Mouse (Mus musculus) frontal cortex, postnatal 25 days (tissue): ENCODE measurements around the gene Gm765.
A peak's percentile ranks its signal among the peaks of the same experiment; 100 is the strongest.

Source experiments
- DNase-seq, 2 experiments: peaks; one replicate each; pipeline ENCODE4 v3.0.0; 2022; ENCODE audit warnings: low spot score in 2 of 2

The Gm765 gene

DNA sequence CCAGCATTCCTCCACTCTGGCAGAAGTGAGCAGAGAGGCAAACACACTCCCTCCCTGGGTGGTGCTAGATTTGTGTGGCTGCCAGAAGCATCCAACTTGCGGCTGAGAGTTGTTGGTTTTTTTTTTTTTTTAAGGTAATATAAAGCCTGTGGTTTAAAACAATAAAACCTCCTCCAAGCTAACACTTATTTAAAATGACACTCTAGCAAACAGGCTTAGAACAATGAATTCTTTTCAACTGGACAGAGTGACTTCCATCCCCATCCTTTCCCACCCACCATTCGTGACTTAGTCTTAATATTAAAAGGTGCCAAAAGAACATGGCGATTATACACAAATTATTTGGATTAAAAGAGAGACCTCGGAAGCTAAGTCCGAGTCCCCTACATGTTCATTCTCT is at the start of gene Gm765:
Gene Gm765 (minus strand): TSS at position 101 of the 400 bp plus-strand sequence.
- no peak for DNase-seq

DNA sequence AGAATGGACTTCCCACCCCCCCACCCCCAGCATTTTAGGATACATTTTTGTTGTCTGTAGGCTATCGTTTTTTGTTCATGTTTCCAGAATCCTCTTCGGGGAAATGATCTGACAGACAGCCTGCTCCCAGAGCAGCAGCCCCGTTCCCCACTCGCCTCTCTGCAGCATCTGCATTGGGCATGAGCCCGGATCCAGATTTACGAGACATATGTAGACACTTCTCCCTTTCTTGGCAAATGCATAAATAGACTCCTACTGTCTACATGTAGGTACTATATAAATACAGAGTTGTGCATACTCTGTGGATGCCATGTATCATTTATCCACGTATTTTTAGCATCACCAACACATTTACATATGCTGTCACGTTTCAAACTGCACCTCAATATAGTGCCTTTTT is 42.9 kb upstream of the Gm765 start:
- peak; percentile 21 to 28 for DNase-seq

DNA sequence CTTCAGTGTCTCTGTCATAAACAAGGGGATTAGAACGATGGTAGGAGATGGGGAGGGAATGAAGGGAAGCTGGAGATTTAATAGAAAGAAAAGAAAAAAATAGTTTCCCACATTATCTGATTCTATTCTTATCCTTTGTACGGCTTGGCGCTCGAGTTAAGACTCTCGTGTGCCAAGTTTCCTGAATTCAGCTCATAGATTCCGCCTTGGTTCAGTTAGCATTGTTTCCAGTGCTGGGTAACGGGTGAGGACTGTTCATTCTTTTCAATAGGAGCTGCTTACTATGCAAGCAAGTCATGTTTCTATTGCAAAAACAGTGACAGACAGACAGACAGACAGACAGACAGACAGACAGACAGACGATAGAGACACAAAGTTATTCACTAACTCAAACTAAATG is 41.9 kb upstream of the Gm765 start:
- DNase-seq, result no peak

DNA sequence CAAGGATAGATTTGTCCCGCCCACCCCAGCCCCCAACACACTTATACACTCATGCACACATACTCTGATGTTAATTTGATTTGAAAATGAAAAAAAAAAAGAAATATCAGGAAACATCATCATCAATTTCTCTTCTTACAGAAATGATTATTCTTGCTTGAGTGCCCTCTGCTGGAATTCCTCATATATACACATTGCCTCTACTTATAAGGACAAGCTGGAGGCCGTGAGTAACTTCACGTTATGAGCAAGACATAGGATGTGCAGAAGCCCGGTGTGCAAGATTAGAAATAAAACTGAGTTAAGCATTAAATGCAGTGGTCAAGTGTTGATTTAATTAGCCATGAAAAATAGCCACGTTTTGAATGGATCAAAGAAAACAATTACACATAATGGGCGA is 40.9 kb upstream of the Gm765 start:
- peak in 1 of 2 experiments; percentile 25 for DNase-seq

DNA sequence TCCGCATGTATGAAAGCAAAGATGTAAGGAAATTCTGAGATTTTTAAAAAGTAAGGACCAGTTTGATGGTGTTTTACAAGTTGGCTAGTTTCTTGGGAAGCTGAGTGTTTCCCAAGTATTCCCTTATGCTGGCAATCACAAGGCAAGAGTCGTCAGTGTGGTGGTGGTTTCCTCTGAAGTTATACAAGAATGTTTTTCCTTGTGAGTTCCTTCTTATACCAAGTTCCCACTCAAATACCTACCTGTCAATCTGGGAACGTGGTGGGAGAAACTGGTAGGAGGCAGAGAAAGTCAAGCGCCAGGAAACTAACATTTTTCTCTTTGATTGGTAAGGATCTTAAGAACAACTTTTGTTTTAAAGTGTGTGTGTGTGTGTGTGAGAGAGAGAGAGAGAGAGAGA is 23.6 kb upstream of the Gm765 start:
- DNase-seq, result no peak

DNA sequence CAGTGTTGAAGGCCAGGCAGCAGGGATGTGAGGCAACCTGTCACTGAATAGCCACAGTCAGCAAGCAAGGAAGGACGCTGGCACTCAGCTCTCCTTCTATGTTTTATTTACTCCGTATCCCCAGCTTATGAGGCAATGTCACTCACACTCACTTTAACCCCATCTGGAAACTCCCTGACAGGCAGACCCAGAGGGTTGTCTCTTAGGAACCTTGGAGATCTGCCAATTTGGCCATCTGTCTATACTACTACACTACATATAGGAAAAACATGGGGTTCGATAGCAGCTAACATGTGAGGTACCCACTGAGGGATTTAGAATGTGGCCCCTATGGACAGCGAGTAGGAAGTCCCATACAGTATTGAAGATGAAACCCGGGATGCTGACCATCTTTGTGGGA is 12.7 kb upstream of the Gm765 start:
- no peak for DNase-seq

DNA sequence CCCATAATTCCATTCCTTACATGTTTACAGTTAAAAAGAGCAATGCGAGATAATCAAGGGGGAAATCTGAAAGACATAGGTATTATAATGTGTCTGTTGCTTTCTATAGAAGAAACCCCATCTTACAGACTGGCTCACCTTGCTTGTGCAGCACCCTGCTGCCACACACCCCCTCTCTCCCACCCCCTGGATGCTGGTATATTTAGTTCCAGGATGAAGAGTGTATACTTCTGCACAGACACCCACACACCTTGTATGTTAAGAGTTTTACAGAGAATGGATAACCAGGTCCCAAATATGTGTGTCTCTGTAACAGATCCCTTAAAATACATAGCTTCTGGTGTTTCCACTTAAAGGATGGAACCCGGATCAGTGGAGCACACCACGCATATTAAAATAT is 10.7 kb upstream of the Gm765 start:
- DNase-seq, result no peak

DNA sequence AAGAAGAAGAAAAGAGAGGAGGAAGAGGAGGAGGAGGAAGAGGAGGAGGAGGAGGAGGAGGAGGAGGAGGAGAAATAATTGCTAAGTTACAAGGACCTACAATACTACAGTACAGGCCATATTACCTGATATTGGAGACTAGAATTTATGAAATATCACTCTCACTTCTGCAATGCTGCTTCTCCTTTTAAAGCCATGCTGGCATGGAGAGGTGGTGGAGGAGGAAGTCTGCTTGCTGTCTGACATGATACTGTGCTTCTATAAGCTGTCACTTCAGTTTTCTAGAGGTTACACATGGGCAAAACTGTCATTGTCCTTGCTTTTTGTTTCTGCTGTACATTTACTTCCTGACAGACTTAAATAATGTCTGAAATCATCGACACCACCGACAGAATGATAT is 9.8 kb downstream of the Gm765 start:
- DNase-seq, result no peak

DNA sequence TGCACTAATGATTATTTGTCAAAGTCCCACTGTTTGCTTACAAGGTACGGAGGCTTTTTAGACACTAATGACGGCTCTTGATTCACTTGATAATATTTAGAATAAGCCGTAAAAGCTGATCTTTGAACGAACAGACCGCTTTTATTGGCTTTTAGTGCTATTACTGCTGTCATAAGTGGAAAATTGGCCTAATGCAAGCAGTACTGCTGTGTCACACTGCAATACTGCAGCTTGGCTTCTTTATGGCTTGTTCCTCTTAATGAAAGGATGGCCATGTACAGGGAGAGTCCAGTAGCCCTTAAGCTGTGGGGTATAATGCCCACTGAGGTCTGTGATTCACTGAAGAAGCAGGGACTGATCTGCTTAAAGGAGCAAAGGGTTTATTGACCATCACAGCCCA is 30.9 kb downstream of the Gm765 start:
- DNase-seq, result no peak

DNA sequence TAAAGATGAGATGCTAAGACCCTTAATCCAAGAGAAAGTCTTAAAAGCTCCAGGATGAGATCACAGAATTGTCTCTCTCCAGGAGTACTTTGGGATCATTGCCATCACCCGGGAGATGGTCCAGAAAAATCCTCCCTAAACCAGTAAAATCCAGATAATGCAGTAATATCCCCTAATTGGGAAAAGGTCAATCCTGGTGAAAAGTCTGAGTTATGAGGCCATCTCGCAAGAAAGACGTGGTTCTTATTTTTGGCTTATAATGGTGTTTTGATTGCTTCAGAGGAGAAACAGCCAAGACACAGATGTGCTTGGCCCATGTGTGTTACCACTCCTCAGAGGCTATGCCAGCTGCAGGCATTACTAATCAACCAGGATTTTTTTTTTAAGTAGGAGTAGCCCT is 34.9 kb downstream of the Gm765 start:
- no peak for DNase-seq

DNA sequence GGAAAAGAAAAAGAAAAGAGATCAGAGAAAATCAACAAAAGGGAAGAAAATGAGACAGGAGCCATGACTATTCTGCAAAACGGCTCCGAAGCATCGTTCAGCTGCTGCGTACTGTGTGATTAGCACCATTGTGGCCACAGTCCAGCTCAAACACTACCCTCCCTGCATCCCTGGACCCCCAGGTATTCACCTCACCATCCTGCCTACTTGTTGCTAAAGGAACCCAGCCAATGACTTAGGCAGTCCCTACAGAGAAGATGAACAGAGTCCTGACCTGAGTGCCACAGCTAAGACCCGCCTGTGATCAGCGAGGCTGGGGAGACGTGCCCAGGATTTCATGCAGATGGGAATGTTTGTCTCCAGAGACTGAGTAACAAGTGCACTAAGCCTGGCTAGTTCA is 35.4 kb downstream of the Gm765 start:
- no peak for DNase-seq

DNA sequence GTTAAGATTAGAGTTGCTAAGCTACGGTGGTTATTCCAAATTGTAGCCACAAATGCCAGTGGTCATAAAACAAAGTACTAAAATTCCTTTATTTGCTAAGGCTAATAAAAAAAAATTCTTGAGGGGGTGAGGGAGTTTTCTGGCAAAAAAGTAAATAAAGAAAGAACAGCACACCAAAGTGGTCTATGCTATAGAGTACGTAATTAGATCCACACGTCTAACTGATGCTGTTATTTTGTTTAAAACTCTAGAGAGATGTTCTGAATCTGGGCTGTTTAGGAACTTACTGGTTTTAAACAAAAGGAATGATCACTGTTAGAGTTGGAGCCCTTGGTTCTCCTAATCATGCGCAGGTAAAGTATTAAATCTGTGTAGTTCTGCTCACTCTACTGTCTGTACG is 50.5 kb downstream of the Gm765 start:
- DNase-seq, result no peak

DNA sequence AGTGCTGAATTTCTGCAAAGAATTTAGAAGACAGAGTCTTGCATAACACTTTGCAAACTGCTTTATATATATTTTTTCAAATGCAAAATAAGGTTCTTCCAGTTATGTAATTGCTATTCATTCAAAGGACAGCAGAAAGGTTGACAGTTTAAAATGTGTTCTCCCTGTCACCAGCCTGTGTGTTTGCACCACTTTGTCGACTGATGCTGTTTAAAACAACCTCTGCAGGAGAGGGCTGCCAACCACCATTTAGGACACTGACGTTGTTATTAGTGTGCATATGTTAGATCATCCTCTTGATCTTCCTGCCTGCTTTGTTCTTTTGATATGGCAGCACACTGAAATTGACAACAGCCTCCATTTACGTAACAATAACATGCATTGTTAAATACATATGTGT is 54.2 kb downstream of the Gm765 start:
- DNase-seq, result no peak

DNA sequence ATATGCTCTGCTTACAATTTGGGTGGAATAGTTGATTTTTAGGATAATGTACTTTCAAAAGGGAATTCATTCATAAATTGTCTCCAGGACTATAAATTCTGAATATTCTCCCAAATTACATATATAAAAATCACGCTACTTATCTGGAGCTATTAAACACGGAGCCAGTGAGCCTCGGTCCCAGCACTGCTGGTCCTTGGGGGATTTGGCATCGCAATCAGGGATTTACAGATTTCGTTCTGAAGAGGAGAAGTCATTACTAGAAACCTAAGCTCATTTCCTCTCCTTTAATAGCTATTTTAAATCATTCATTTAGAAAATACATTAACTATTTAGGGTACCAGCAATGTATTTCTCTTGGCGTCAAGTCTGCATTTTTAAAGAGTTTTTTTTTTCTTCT is 55.0 kb downstream of the Gm765 start:
- DNase-seq, result no peak

DNA sequence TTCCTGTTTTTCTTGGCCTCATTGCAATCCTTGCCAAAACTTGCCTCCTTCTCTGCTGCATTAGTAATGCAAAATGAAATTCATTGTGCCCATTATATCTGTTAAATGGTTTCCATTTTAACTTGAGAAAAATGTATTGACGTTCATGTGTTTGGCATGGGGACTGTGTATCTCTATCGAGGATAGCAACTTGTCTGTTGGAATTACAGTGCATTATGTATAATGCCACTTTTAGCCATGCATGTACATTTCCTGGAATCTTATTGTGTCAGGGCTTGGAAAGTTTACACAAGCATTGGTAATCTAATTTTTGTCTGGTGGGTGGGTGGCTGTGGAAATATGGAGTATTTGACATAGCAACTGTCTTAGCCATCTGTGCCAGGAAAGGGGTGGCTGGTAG is 57.4 kb downstream of the Gm765 start:
- DNase-seq, result no peak

DNA sequence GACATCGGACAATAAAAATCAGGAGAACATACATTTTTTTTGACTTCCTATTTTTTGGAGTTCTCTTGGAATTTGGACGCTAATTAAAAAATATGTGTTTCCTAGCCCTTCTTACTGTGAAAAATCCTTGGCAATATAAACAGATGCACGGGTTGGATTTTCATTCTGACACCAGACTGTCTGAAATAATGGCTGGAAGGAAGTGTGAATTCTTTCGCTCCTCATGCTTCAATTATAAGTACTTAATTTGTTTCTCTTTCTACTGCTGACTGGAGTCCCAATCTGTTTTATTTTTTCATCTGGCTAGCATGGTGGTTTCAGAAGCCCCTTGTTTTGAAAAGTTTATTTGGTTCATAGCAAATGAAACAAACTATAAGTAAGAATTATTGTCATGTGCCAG is 59.8 kb downstream of the Gm765 start:
- no peak for DNase-seq

DNA sequence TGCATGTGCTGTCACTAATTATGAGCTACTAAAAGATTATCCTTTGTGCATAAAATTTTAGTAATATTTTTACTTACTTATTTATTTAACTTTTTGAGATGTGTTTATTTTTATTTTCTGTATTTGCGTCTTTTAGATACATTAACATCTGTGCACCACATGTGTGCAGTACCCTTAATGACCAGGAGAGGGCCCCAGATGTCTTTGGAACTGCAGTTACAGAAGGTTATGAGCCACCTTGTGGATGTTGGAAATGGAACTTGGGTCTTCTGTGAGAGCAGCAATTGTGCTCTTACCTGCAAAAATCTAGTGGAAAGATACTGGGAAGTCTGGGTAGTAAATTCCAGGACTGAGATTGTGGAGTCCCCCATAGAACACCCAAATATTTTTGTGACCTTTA is 71.0 kb downstream of the Gm765 start:
- DNase-seq, result peak in 1 of 2 experiments; percentile 20

DNA sequence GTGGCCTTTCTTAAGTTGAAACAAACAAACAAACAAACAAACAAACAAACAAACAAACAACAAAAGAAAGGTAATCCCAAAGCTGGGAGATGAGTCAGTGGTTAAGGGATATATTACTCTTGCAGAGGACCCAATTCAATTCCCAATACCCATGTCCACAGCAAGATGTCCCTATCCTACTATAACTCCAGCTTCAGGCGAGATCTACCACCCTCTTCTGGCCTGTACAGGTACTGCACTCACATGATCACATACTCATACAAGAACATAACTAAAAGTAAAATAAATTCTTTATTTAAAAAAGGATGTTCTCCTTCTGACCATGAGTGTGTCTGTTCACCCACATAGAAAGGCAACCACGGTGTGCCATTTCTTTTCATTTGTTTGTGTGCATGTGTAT is 79.6 kb downstream of the Gm765 start:
- no peak for DNase-seq

DNA sequence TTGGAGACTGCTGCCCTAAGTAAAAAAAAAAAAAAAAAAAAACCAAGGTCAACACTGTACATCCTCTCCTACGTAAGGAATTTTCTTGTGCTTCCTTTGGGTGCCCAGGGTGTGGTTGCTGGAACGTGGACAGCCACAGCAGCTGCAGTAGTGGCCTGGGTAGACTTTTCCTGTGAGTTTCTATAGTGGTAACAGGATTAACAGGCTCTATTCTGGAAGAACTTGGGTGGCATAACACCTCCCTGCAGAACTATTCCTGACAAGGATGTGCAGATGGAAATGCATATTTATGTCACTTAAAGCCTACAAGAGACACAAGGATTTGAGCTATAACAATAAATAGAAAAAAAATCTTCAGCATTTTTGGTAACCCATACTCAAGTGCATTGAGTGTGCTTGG is 83.5 kb downstream of the Gm765 start:
- DNase-seq, result no peak

DNA sequence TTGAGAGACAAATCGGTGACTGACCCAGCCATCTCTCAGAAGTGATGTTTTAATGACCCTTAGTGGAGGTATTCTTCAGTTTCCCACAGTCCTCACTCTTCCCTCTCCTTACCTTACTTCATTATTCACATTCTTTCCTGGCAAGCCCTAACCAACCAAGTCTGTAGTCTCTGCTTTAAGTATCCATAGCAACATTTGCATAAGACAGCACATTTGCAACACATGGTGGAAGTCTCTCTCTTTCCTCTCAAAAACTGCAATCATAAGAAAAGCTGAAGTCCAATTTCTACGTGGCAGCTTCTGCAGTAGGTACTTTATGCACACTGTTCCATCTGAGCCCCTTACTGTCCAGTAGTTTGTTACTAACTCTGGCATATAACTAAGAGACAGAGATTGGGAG is 96.1 kb downstream of the Gm765 start:
- DNase-seq, result no peak

DNA sequence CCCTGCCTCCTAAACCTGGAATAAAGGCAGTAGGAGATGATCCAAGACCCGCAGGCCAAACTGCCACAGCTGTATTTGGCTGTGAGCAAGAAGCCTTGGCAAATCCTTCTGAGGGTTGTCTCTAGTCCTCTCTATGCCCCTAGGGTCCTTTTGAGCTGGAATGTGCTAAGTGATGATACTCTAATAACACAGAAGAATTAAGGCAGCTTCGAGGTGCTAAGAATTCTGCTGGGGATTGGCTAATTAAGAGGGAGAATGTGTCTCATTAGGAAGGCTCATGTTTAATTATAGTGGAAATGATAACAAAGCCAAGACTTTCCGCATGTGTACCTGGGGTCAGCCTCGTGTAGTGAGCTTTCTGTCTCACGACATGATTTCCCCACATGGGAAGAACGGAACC is 99.4 kb downstream of the Gm765 start:
- no peak for DNase-seq

DNA sequence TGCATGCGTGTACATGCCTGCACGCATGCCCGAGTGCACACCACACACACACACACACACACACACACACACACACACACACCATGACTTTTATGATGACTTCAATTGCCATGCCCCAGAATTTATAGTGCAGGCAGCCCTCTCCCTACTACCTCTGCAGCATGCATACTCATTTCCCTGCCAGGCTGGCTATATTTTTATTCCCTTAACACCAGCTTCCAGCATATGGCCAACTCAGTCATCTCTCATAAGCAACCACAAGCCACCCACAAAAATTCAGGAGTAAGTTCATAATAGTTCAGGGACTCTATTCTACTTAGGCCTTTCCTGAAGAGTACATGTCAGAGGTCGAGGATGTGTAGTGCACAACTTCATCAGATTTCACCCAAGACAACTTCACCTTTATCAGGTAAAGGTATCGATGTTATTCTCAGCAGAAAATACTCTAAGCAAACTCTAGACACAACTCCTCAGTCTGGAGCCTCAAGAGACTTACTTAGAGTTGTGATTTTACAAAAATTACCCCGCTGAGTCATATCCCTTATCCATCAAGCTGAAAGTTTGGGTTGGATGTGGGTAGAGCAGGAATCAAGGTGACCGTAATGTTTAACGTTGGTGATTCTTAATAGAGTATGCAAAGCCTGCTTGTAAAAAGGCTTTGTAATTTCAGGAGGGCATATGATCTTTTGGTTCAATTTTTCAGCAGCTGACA is 101.8 kb downstream of the Gm765 start:
- DNase-seq, result no peak

DNA sequence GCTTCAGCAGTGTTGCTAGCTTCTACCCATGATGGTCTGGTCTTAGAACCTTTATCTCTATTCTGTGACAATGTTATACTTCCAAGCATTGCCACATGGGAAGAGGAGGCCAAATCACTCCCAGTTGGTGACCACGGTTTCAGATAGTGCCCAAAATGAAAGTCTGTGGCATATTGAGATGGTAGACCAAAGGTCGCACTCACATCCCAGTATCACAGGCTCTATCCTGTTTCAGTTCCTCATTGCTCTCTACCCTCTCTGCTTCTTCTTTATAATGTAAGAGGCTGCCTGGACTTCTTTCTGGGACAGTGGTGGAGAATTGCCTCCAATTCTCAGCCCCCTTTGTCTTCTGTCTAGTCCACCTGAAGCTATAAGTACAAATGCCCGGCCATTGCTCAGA is 108.5 kb downstream of the Gm765 start:
- no peak for DNase-seq

DNA sequence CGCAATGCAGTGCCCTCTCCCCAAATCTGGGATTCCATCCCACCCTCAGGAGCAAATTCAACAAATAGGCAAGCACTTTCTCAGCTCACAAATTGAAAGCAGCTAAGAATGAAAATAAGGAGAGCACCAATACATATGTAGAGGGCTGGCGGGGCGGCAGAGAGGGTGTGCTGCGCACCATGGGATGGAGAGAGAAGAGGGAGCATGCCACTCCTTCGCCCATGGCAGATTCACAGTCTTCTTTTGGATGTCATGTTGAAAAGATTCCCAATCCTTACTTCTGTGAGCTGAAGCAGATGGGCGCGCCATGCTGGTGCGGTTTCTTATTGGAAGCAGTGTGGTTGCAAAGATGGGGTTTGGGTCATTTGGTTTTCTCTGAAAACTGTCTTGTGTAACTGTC is 118.6 kb downstream of the Gm765 start:
- DNase-seq, result no peak
